Mouse (Mus musculus) liver, adult 2 months (tissue): ENCODE data around the gene Spata13. TPM values are rescaled to one million over a fixed set of nuclear protein-coding genes. Genes with fewer than 3 reads are reported as not detected.
A peak's percentile ranks its signal among the peaks of the same experiment; 100 is the strongest.

Source experiments
- DNase-seq: peaks from one replicate; pipeline ENCODE4 v3.0.0-alpha.2; 2011; ENCODE audit warnings: low read depth, low spot score; ENCODE audit errors: extremely low read depth
- H3K27ac ChIP-seq: fragments of 200-500 bp; replicated peaks from 2 replicates; pipeline ENCODE4 v1.5.1; 2012; ENCODE audit warnings: low read depth, mild to moderate bottlenecking, control low read depth, inconsistent platforms, low read length; ENCODE audit not compliant: insufficient read depth
- H3K27me3 ChIP-seq: fragments of 200-500 bp; 2 replicates; pipeline ENCODE4 v1.6.1; 2012; ENCODE audit warnings: mild to moderate bottlenecking, moderate library complexity, low read length, inconsistent platforms; ENCODE audit not compliant: control insufficient read depth, insufficient read depth
- H3K36me3 ChIP-seq: fragments of 200-500 bp; 2 replicates; pipeline ENCODE4 v1.6.1; 2012; ENCODE audit warnings: low read length, inconsistent platforms; ENCODE audit not compliant: control insufficient read depth, insufficient read depth
- H3K4me1 ChIP-seq: fragments of 200-500 bp; 2 replicates; pipeline ENCODE4 v1.6.1; 2011; ENCODE audit warnings: low read length; ENCODE audit not compliant: control insufficient read depth, insufficient read depth
- H3K4me3 ChIP-seq: fragments of 200-500 bp; 2 replicates; pipeline ENCODE4 v1.5.1; 2011; ENCODE audit warnings: low read depth, mild to moderate bottlenecking, control low read depth, low read length, moderate library complexity; ENCODE audit not compliant: insufficient read depth
- H3K79me2 ChIP-seq: fragments of 200-500 bp; 2 replicates; pipeline ENCODE4 v1.6.1; 2012; ENCODE audit warnings: inconsistent platforms, mild to moderate bottlenecking, low read length, moderate library complexity; ENCODE audit not compliant: control insufficient read depth, insufficient read depth
- H3K9ac ChIP-seq: fragments of 200-500 bp; 2 replicates; pipeline ENCODE4 v1.6.1; 2012; ENCODE audit warnings: low read depth, mild to moderate bottlenecking, control low read depth, inconsistent platforms, low read length
- CTCF ChIP-seq: fragments of 200-500 bp; IDR thresholded peaks from 2 replicates; pipeline ENCODE4 v1.5.1; 2011; ENCODE audit warnings: low read depth, low read length, control low read depth
- POLR2A ChIP-seq: fragments of 200-500 bp; IDR thresholded peaks from 2 replicates; pipeline ENCODE4 v1.6.1; 2011; ENCODE audit warnings: low read length, control low read depth; ENCODE audit not compliant: insufficient read depth; ENCODE audit errors: extremely low read depth
- WGBS: fragments of 180-500 bp; shearing (Covaris S2); methylation state at CpG from one replicate; pipeline ENCODE4 v1.1.7; 2018; 5-methylcytosine and 5-hydroxymethylcytosine counted together
- polyA plus RNA-seq: library from polyadenylated mRNA; depleted of rRNA; stranded (reverse); fragments of >200 nt; gene quantifications from 2 replicates; pipeline ENCODE4 v1.2.3, GENCODE M21; 2012
- total RNA-seq: library from RNA; depleted of rRNA; stranded (reverse); fragments of >200 nt; gene quantifications from 2 replicates; pipeline ENCODE4 v1.2.3, GENCODE M21; 2014

The Spata13 gene
- total and polyA plus RNA-seq, 2 experiments, result 11.9 to 20.6 TPM

GRCm38 (mm10) chr14:60648956-60649355, 15.2 kb downstream of the Spata13 start:
- Histone ChIP-seq H3K4me3 (no peak overlapping the region), H3K27me3 (no peaks in the 10 kb centered on the region), H3K36me3 (no peaks in the 10 kb centered on the region), H3K27ac (no peak overlapping the region), H3K79me2 (peaks cover 46% of the 10 kb centered on the region), H3K9ac (no peak overlapping the region), H3K4me1 (peaks cover 13% of the 10 kb centered on the region)
- 31% methylated on average over 1 of the region's 1 CpGs for WGBS
- DNase-seq, result peak; percentile 81
- TF ChIP-seq CTCF (no peak), POLR2A (no peak)

- Histone ChIP-seq H3K27me3 (no peaks in the 10 kb centered on the region), H3K4me3 (no peak overlapping the region), H3K4me1 (peaks cover 31% of the 10 kb centered on the region), H3K79me2 (peaks cover 25% of the 10 kb centered on the region; the same call in 1 of the 2 replicates), H3K27ac (no peak overlapping the region), H3K36me3 (no peaks in the 10 kb centered on the region), H3K9ac (no peak overlapping the region)
- TF ChIP-seq CTCF (no peak), POLR2A (no peak)
- no peak for DNase-seq
- WGBS, result 85% methylated on average over 4 of the region's 4 CpGs
Observed at GRCm38 (mm10) chr14:60653184-60653583, 19.4 kb downstream of the Spata13 start.

DNA sequence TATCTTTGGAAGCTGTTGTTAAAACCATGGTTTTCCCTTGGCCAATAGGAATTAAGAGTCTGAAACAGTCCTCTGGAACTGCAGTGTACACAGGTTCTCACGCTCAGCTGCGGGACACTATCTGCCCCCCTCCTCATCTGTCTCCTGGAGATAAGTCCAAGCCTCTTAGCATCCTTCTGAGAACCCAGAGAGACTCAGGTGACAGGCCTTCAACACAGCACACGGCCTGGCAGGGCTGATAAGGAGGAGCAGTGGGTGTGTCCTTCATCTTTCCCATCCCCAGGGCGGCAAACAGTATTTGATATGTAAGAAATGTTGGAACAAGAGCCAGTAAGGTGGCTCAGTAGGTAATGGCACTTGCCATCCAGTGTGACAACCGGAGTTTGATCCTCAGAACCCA, 20.2 kb downstream of the Spata13 start:
- TF ChIP-seq POLR2A, result no peak
- no peak for TF ChIP-seq CTCF
- no peaks in the 10 kb centered on the region for H3K27me3 ChIP-seq
- H3K79me2 ChIP-seq, result peaks cover 28% of the 10 kb centered on the region; the same call in 1 of the 2 replicates
- H3K4me3 ChIP-seq, result no peak overlapping the region
- H3K9ac ChIP-seq, result no peak overlapping the region
- H3K27ac ChIP-seq, result peak overlapping the region; percentile 59; the same call in 1 of the 2 replicates
- 48% methylated on average over 5 of the region's 5 CpGs for WGBS
- H3K36me3 ChIP-seq, result no peaks in the 10 kb centered on the region
- peak; percentile 37 for DNase-seq
- peaks cover 23% of the 10 kb centered on the region for H3K4me1 ChIP-seq

GRCm38 (mm10) chr14:60654708-60655107, 20.9 kb downstream of the Spata13 start:
- Histone ChIP-seq H3K27ac (peak overlapping the region; percentile 88), H3K4me1 (peaks cover 19% of the 10 kb centered on the region), H3K79me2 (peaks cover 28% of the 10 kb centered on the region; the same call in 1 of the 2 replicates), H3K4me3 (no peak overlapping the region), H3K36me3 (no peaks in the 10 kb centered on the region), H3K9ac (no peak overlapping the region), H3K27me3 (no peaks in the 10 kb centered on the region)
- 35% methylated on average over 11 of the region's 11 CpGs for WGBS
- DNase-seq, result peak; percentile 83
- TF ChIP-seq CTCF, result no peak

DNA sequence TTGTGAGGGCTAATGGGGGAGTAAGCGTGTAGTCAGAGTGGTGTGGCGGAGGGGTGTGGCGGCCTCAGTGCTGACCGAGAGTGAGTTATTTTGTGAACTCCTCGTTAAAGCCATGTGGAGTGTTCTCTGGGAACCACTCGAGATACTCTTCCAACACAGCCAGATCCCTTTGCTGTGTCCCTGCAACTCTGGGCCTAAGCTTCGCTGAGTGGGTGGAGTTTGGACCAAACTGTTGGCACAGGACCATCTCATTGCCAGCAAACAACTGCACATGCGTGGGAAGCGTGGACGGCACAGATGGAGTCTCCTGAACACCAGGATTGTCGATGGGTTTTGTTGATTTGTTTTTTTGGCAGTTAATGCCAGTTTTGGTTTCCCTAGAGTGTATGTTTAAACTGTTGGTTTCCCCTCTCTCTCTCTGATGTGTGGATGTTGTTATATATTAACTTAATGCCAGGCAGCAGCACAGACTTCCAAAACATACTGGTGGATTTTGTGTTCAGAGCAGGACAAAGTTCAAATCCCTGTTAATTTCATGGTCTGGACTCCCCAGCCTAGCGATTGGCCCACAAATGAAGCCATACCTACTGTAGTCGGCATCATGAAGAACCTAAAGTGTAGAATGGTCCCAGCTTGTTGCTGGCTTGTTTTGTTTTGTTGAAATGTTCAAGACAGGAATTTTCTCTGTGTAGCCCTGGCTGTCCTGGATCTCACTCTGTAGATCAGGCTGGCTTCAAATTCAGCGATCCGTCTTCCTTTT, 22.3 kb downstream of the Spata13 start:
- Histone ChIP-seq H3K27ac (peak overlapping the region; percentile 90), H3K27me3 (no peaks in the 10 kb centered on the region), H3K4me1 (peaks cover 19% of the 10 kb centered on the region), H3K9ac (peak overlapping the region; percentile 56), H3K36me3 (no peaks in the 10 kb centered on the region), H3K79me2 (peaks cover 26% of the 10 kb centered on the region; the same call in 1 of the 2 replicates), H3K4me3 (no peak overlapping the region)
- WGBS, result 20% methylated on average over 15 of the region's 15 CpGs
- peak; percentile 100 for DNase-seq
- TF ChIP-seq CTCF (no peak), POLR2A (no peak)

DNA sequence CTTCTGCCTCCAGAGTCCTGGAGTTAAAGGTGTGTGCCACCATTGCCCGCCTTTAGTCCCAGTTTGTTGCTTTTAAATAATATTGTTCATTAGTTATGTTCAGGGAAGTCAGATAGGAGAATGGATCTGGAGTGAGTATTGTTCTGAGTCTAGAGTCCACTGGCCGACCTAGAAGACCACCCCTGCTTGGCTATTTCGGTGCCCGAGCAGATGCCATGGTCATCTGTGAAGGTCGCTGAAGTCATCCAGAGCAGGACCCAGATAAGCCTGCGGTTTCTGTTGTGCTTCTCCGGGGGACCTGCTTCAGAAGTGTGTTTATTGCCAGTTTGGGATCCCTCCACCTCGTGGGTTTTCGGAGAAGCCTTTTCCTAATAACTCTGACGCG, 22.9 kb downstream of the Spata13 start:
- H3K36me3 ChIP-seq, result no peaks in the 10 kb centered on the region
- peaks cover 19% of the 10 kb centered on the region for H3K4me1 ChIP-seq
- peak overlapping the region; percentile 90 for H3K27ac ChIP-seq
- H3K9ac ChIP-seq, result peak overlapping the region; percentile 24
- 27% methylated on average over 11 of the region's 11 CpGs for WGBS
- no peaks in the 10 kb centered on the region for H3K27me3 ChIP-seq
- TF ChIP-seq POLR2A, result no peak
- TF ChIP-seq CTCF, result no peak
- DNase-seq, result no peak
- peaks cover 22% of the 10 kb centered on the region; the same call in 1 of the 2 replicates for H3K79me2 ChIP-seq
- H3K4me3 ChIP-seq, result no peak overlapping the region
